Mouse (Mus musculus): ENCODE results near the gene Gm21887. TPM values are rescaled to one million over a fixed set of nuclear protein-coding genes. Genes with fewer than 3 reads are reported as not detected.
"Not testable (repeated sequence)": the region's sequence is repeated elsewhere in the genome, so short reads cannot be mapped to it uniquely, and the experiment has no call there.

The Gm21887 gene
- 124 and 217 TPM in 2 replicates for polyA plus RNA-seq (2015; fragmentation: Nextera tagmentation; extraction: Ambion mirVana)

- not testable (repeated sequence) for H3K4me2 ChIP-seq (ENCODE audit: low read length); H3K4me1 ChIP-seq (ENCODE audit: control insufficient read depth, insufficient read depth, low read length); H3K27me3 ChIP-seq (ENCODE audit: control insufficient read depth, insufficient read depth, low read depth, low read length)
- H3K9me3 ChIP-seq (replicated peaks; ENCODE audit: control insufficient read depth, low read length, poor library complexity, severe bottlenecking) = peaks cover 17% of the 10 kb centered on the region
- ATAC-seq = peak; percentile 90
- H3K9ac ChIP-seq (ENCODE audit: low read depth, low read length) = peak within 1 kb of the TSS; percentile 16
- peak within 1 kb of the TSS; percentile 28 for H3K27ac ChIP-seq (ENCODE audit: low read length)
- peak within 1 kb of the TSS; percentile 40 for H3K4me3 ChIP-seq (ENCODE audit: low read depth, low read length)
- 62% methylated on average over 116 of the region's 118 CpGs for WGBS
- peaks cover 11% of the 10 kb centered on the region for H3K36me3 ChIP-seq (ENCODE audit: control insufficient read depth, insufficient read depth, low read length)
Measured at GRCm38 (mm10) chrX:170009016-170009750, at the start of gene Gm21887. Gene Gm21887, plus strand, starts transcription at chrX:170009659.

GRCm38 (mm10) chrX:169969337-169969736, 40.1 kb upstream of the Gm21887 start:
- H3K4me3 ChIP-seq (ENCODE audit: low read depth, low read length) = no peak overlapping the region
- H3K4me1 ChIP-seq (ENCODE audit: control insufficient read depth, insufficient read depth, low read length) = no peaks in the 10 kb centered on the region
- peaks cover 3% of the 10 kb centered on the region; the same call in 1 of the 2 replicates for H3K36me3 ChIP-seq (ENCODE audit: control insufficient read depth, insufficient read depth, low read length)
- no peak for ATAC-seq
- H3K9me3 ChIP-seq (replicated peaks; ENCODE audit: control insufficient read depth, low read length, poor library complexity, severe bottlenecking) = no peaks in the 10 kb centered on the region
- H3K4me2 ChIP-seq (ENCODE audit: low read length) = no peak overlapping the region
- H3K27me3 ChIP-seq (ENCODE audit: control insufficient read depth, insufficient read depth, low read depth, low read length) = no peaks in the 10 kb centered on the region
- no peak overlapping the region for H3K27ac ChIP-seq (ENCODE audit: low read length)
- WGBS = 84% methylated on average over 1 of the region's 1 CpGs
- H3K9ac ChIP-seq (ENCODE audit: low read depth, low read length) = no peak overlapping the region

GRCm38 (mm10) chrX:169969765-169970164, 39.7 kb upstream of the Gm21887 start:
- not testable (repeated sequence) for H3K4me2 ChIP-seq (ENCODE audit: low read length); H3K36me3 ChIP-seq (ENCODE audit: control insufficient read depth, insufficient read depth, low read length); H3K27ac ChIP-seq (ENCODE audit: low read length); H3K27me3 ChIP-seq (ENCODE audit: control insufficient read depth, insufficient read depth, low read depth, low read length); H3K4me3 ChIP-seq (ENCODE audit: low read depth, low read length); H3K9me3 ChIP-seq (replicated peaks; ENCODE audit: control insufficient read depth, low read length, poor library complexity, severe bottlenecking); H3K9ac ChIP-seq (ENCODE audit: low read depth, low read length); H3K4me1 ChIP-seq (ENCODE audit: control insufficient read depth, insufficient read depth, low read length)
- peak; percentile 52; the same call in 1 of the 2 replicates for ATAC-seq
- WGBS = 88% methylated on average over 3 of the region's 3 CpGs

- not testable (repeated sequence) for H3K4me2 ChIP-seq (ENCODE audit: low read length); H3K27ac ChIP-seq (ENCODE audit: low read length); H3K36me3 ChIP-seq (ENCODE audit: control insufficient read depth, insufficient read depth, low read length); H3K9me3 ChIP-seq (replicated peaks; ENCODE audit: control insufficient read depth, low read length, poor library complexity, severe bottlenecking); H3K27me3 ChIP-seq (ENCODE audit: control insufficient read depth, insufficient read depth, low read depth, low read length); H3K4me3 ChIP-seq (ENCODE audit: low read depth, low read length); H3K4me1 ChIP-seq (ENCODE audit: control insufficient read depth, insufficient read depth, low read length); H3K9ac ChIP-seq (ENCODE audit: low read depth, low read length)
- 89% methylated on average over 7 of the region's 7 CpGs for WGBS
- 0 out of 2 replicates have a peak, but pooled peaks have one; percentile 10 for ATAC-seq
Measured at GRCm38 (mm10) chrX:169970546-169970945, 38.9 kb upstream of the Gm21887 start.

- not testable (repeated sequence) for H3K4me1 ChIP-seq (ENCODE audit: control insufficient read depth, insufficient read depth, low read length); H3K27me3 ChIP-seq (ENCODE audit: control insufficient read depth, insufficient read depth, low read depth, low read length); H3K4me3 ChIP-seq (ENCODE audit: low read depth, low read length); H3K9me3 ChIP-seq (replicated peaks; ENCODE audit: control insufficient read depth, low read length, poor library complexity, severe bottlenecking); H3K4me2 ChIP-seq (ENCODE audit: low read length); H3K27ac ChIP-seq (ENCODE audit: low read length); H3K9ac ChIP-seq (ENCODE audit: low read depth, low read length); ATAC-seq; H3K36me3 ChIP-seq (ENCODE audit: control insufficient read depth, insufficient read depth, low read length)
- 89% methylated on average over 6 of the region's 6 CpGs for WGBS
Measured at GRCm38 (mm10) chrX:169971562-169971961, 37.9 kb upstream of the Gm21887 start.

- not testable (repeated sequence) for H3K9ac ChIP-seq (ENCODE audit: low read depth, low read length); H3K27ac ChIP-seq (ENCODE audit: low read length); H3K4me3 ChIP-seq (ENCODE audit: low read depth, low read length); H3K4me1 ChIP-seq (ENCODE audit: control insufficient read depth, insufficient read depth, low read length); H3K4me2 ChIP-seq (ENCODE audit: low read length); H3K27me3 ChIP-seq (ENCODE audit: control insufficient read depth, insufficient read depth, low read depth, low read length); ATAC-seq; H3K36me3 ChIP-seq (ENCODE audit: control insufficient read depth, insufficient read depth, low read length); H3K9me3 ChIP-seq (replicated peaks; ENCODE audit: control insufficient read depth, low read length, poor library complexity, severe bottlenecking)
- WGBS = 77% methylated on average over 2 of the region's 2 CpGs
Measured at GRCm38 (mm10) chrX:169972131-169972530, 37.3 kb upstream of the Gm21887 start.

GRCm38 (mm10) chrX:169972791-169973494, 36.5 kb upstream of the Gm21887 start:
- not testable (repeated sequence) for H3K27me3 ChIP-seq (ENCODE audit: control insufficient read depth, insufficient read depth, low read depth, low read length); H3K9me3 ChIP-seq (replicated peaks; ENCODE audit: control insufficient read depth, low read length, poor library complexity, severe bottlenecking); H3K4me3 ChIP-seq (ENCODE audit: low read depth, low read length); H3K9ac ChIP-seq (ENCODE audit: low read depth, low read length); H3K4me2 ChIP-seq (ENCODE audit: low read length); H3K4me1 ChIP-seq (ENCODE audit: control insufficient read depth, insufficient read depth, low read length); ATAC-seq; H3K36me3 ChIP-seq (ENCODE audit: control insufficient read depth, insufficient read depth, low read length); H3K27ac ChIP-seq (ENCODE audit: low read length)
- 79% methylated on average over 6 of the region's 6 CpGs for whole genome bisulfite sequencing

GRCm38 (mm10) chrX:169973806-169974205, 35.7 kb upstream of the Gm21887 start:
- WGBS = 61% methylated on average over 3 of the region's 3 CpGs
- H3K9ac ChIP-seq (ENCODE audit: low read depth, low read length); H3K9me3 ChIP-seq (replicated peaks; ENCODE audit: control insufficient read depth, low read length, poor library complexity, severe bottlenecking); H3K27ac ChIP-seq (ENCODE audit: low read length); H3K4me3 ChIP-seq (ENCODE audit: low read depth, low read length); H3K4me2 ChIP-seq (ENCODE audit: low read length); ATAC-seq; H3K4me1 ChIP-seq (ENCODE audit: control insufficient read depth, insufficient read depth, low read length); H3K36me3 ChIP-seq (ENCODE audit: control insufficient read depth, insufficient read depth, low read length); H3K27me3 ChIP-seq (ENCODE audit: control insufficient read depth, insufficient read depth, low read depth, low read length): not testable (repeated sequence)

GRCm38 (mm10) chrX:169974456-169974855, 35.0 kb upstream of the Gm21887 start:
- ATAC-seq; H3K36me3 ChIP-seq (ENCODE audit: control insufficient read depth, insufficient read depth, low read length); H3K27me3 ChIP-seq (ENCODE audit: control insufficient read depth, insufficient read depth, low read depth, low read length); H3K27ac ChIP-seq (ENCODE audit: low read length); H3K9ac ChIP-seq (ENCODE audit: low read depth, low read length); H3K4me3 ChIP-seq (ENCODE audit: low read depth, low read length); H3K4me2 ChIP-seq (ENCODE audit: low read length); H3K9me3 ChIP-seq (replicated peaks; ENCODE audit: control insufficient read depth, low read length, poor library complexity, severe bottlenecking); H3K4me1 ChIP-seq (ENCODE audit: control insufficient read depth, insufficient read depth, low read length): not testable (repeated sequence)
- WGBS = 65% methylated on average over 4 of the region's 4 CpGs

Measured in midbrain, embryonic 16.5 days (tissue).